Comparison of ENCODE assay signal across 20 mouse cellular contexts in the genomic region with DNA sequence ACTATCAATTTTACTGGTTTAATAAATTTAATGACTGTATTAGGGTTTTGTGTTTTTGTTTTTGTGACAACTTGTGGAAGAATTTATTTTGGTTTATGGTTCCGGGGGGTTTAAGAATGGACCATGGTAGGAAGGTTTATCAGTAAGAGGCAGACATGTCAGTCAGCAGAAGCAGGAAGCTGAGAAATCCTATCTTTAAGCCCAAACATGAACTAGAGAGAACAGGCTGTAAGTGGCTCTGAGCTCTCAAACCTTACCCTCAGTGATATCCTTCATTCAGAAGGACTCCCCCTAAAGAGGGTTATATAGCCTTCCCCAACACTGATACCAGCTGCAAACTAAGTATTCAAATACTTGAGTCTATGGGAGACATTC.
A peak's percentile ranks its signal among the peaks of the same experiment; 100 is the strongest.
DNase-seq lines count a peak whose midpoint lies in the region; ATAC-seq and TF ChIP-seq lines count a peak whose summit lies in the region.
"Had no signal": no experiment of that assay in that cellular context is flagged by ENCODE, and none has a peak within 500 bp of the region (broad histone marks: within the 10 kb centered on the region; RNA-seq: fewer than 3 reads in every experiment).

No protein-coding gene starts in this region.

- no peak overlapping the region for H3K4me3 ChIP-seq in heart, adult 2 months
- H3K4me3 ChIP-seq: forebrain, embryonic 13.5 days; heart, embryonic 12.5 days; kidney, embryonic 15.5 days; limb, embryonic 13.5 days; lung, embryonic 15.5 days had no signal

- no peak for TF ChIP-seq CTCF in heart, adult 2 months (IDR thresholded peaks at IDR 0.05)

- H3K27me3 ChIP-seq in heart, adult 2 months (ENCODE audit: control insufficient read depth, insufficient read depth, low read length) = no peaks in the 10 kb centered on the region
- H3K27me3 ChIP-seq: forebrain, embryonic 13.5 days; heart, embryonic 12.5 days; kidney, embryonic 15.5 days; limb, embryonic 13.5 days; lung, embryonic 15.5 days; megakaryocyte, embryonic 14.5 days had no signal

- intact Hi-C loops in heart, adult 2 months (cut with DNase I) = no loop called here

- no peaks in the 10 kb centered on the region for H3K4me1 ChIP-seq in heart, adult 2 months (ENCODE audit: control insufficient read depth, insufficient read depth, low read length)
- H3K4me1 ChIP-seq: forebrain, embryonic 13.5 days; heart, embryonic 12.5 days; lung, embryonic 15.5 days had no signal

- H3K79me2 ChIP-seq in heart, adult 2 months (replicated peaks; ENCODE audit: control insufficient read depth, insufficient read depth, low read length) = no peaks in the 10 kb centered on the region

- TF ChIP-seq EP300 in heart, adult 2 months (IDR thresholded peaks at IDR 0.05; ENCODE audit: insufficient read depth, low read depth, low read length) = no peak

- peak; percentile 85 for ATAC-seq in common myeloid progenitor, adult 5-6 weeks (replicated peaks; ENCODE audit: low read depth, poor library complexity, severe bottlenecking)
- ATAC-seq in megakaryocyte-erythroid progenitor cell, adult 5-6 weeks (replicated peaks; ENCODE audit: low FRiP score, low TSS enrichment, poor library complexity, severe bottlenecking) = 0 out of 2 replicates have a peak, but pooled peaks have one; percentile 34
- ATAC-seq: forebrain, embryonic 13.5 days had no signal

- 68% methylated on average over 1 of the region's 1 CpGs for WGBS in heart, adult 2 months

- H3K27ac ChIP-seq in heart, adult 2 months = no peak overlapping the region
- H3K27ac ChIP-seq: forebrain, embryonic 13.5 days; hindbrain, embryonic 14.5 days; kidney, embryonic 15.5 days; limb, embryonic 13.5 days; lung, embryonic 15.5 days had no signal

- H3K9ac ChIP-seq in heart, adult 2 months (ENCODE audit: low read depth, low read length) = no peak overlapping the region
- H3K9ac ChIP-seq: forebrain, embryonic 13.5 days; heart, embryonic 12.5 days; hindbrain, embryonic 14.5 days; kidney, embryonic 15.5 days; limb, embryonic 13.5 days; lung, embryonic 15.5 days had no signal

- H3K36me3 ChIP-seq in heart, adult 2 months (ENCODE audit: control insufficient read depth, insufficient read depth, low read length) = no peaks in the 10 kb centered on the region
- H3K36me3 ChIP-seq: heart, embryonic 12.5 days; kidney, embryonic 15.5 days; limb, embryonic 13.5 days; lung, embryonic 15.5 days had no signal

- TF ChIP-seq POLR2A in heart, adult 2 months (IDR thresholded peaks at IDR 0.05; ENCODE audit: insufficient read depth, low read depth, low read length) = no peak

- peak; percentile 19 for DNase-seq in 416B (ENCODE audit: low read depth)
- peak; percentile 44 for DNase-seq in CD4-positive, CD25-positive, alpha-beta regulatory T cell, adult 2 months (ENCODE audit: low read depth, low spot score)
- DNase-seq in right cerebral cortex, postnatal 4 days = no peak
- no peak for DNase-seq in heart, adult 2 months
- DNase-seq: adrenal gland, adult 2 months; cerebellum, adult 2 months; cerebellum, postnatal 14 days; heart, adult 11 months; heart, postnatal 4 days; kidney, adult 18-20 months; kidney, postnatal 36 days had no signal

Comparison
In these comparisons a context has a peak if more than half of its experiments do, and no peak if none do; other contexts are left out.
1. DNase-seq: peak in 416B (single experiment) and CD4-positive, CD25-positive, alpha-beta regulatory T cell, adult 2 months (single experiment); none in right cerebral cortex, postnatal 4 days (single experiment) and heart, adult 2 months (0 of 2).